Mouse (Mus musculus) T-helper 1 cell (primary cell): ENCODE data around the gene Trpc4ap.
"Not testable (repeated sequence)": the region's sequence is repeated elsewhere in the genome, so short reads cannot be mapped to it uniquely, and the experiment has no call there.

Source experiments
- in situ Hi-C: fragments of 300-600 bp; cut with MboI, MseI; formaldehyde crosslinking; loops from one replicate; pipeline ENCODE4 v1.15.1; 2025; ENCODE audit warnings: high pct_unique_total_duplicates

Gene Trpc4ap

DNA sequence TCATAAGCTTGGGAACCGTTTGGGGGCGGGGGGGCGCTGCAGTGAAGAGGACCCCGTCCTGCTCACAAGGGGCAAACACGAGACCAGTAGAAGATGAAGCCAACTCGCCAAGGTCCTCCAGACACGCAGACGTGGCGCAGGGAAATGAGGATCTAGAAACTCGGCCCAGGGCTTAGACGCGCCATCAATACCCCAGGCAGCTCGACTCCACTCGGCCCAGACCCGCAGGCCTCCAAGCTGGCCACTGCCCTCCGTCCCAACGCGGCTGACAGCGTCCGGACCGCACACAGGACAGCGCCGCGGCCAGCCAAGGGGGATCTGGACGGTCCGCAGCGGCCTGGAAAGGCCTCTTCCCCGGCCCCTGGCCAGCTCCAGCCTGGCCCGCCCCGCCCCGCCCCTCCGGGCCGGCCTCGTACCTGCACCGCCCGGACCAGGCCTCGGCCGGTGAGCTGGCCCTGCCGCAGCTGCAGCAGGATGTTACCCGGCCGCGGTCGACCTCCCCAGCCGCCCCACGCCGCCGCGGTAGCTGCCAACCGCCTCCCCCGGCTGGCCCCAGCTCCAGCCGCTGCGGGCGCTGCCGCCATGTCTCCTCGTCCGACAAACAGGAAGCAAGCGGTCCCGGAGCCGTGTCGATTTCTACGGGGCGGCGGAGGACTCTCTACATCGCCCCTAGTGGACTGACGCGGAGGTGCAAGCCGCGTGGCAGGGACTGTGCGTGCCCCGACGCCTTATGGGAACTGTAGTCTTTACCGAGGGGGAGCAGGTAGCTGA lies at the start of gene Trpc4ap:
Trpc4ap (minus strand) TSS at position 662 of the 771 bp plus-strand sequence.
- in situ Hi-C loops: no loop called here

DNA sequence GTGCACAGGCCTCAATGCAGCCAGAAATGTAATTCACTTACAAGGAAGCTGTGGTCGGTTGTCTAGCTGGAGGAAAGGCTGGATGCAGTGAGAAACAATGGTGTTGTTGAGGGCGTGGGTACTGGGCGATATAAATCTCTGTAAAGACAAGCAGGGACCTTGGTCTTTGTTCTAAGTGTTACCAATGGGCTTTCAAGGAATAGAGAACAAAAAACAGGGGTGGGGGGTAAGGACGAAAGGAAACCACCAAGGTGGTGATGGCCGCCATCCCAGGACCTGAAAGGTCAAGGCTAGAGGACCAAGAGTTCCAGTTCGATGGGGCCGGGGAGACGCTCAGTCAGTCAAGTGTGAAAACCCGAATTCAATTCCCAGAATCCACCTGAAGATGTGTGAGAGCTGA lies 45.6 kb upstream of the Trpc4ap start:
- in situ Hi-C loops: no loop called here

DNA sequence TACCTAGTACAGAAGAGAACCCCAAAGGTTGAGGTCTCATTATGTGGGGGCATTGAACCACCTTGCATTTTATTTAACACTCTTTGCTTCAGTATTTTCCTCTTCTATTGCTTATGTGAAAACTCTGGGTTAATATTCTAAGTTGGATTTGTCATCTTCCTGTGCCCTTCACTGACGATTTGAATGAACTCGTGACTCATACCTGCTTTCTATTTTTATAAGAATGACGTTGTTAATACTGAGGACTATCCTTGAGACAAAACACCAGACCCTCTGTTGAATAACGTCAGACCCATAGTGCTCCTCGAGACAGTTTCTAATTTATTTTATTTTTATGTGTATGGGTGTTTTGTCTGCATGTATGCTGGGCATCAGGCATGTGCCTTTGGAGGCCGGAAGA lies 44.8 kb upstream of the Trpc4ap start:
- in situ Hi-C loops: no loop called here

DNA sequence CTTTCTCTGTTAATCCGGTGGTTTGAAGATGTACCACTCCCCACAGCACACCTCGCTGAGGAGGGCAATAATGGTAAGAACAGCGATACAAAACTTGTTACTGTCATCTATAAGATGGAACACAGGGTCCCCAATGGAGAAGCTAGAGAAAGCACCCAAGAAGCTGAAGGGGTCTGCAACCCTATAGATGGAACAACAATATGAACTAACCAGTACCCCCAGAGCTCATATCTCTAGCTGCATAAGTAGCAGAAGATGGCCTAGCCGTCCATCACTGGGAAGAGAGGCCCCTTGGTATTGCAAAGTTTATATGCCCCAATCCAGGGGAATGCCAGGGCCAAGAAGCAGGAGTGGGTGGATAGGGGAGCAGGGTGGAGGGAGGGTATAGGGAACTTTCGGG lies 43.6 kb upstream of the Trpc4ap start, which contains the start of gene Gm17581:
Gm17581 (minus strand) TSS at position 101 of the 400 bp plus-strand sequence.
- in situ Hi-C loops: not testable (repeated sequence)

DNA sequence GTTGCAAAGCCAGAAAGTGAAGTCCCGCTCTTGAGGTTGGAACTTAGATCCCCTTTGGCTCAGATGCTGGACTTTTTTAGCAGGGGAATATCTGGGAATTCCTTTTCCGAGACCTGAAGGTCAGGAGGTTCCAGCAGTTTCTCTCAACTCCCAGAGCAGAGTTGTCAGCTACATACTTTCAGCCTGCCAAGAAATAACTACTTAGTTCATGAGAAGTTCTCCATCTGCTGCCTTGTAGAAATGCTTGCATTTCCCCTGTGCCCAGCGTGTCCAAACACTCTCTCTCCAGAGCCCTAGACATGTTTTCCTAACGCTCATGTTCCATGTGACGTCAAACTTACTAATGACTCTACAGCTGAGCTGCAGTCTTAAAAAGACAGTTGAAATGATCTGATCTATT lies 42.9 kb upstream of the Trpc4ap start:
- in situ Hi-C loops: no loop called here

DNA sequence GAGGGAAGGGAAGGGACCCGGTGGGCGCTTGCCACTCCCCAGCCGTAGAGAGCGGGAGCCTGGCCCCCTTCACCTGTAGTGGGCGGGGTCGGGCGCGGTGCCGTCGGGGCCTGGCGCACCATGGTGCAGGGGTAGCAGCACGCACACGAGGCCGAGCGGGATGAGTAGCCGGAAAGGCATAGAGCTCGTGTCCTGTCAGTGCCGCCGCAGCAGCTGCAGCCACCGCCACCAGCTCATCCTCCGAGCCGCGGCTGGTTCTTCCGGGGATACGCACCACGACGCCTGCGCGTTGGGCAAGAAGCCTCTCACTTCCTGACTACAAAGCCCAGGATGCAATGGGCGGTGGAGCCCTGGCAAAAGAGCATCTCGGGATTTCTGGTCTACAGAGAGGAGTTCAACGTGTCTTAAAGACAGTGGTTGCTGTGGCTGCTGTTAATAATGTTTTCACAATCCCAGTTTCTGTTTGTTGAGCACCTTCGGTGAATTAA lies 37.0 kb upstream of the Trpc4ap start, which contains the start of gene Edem2:
Edem2 (minus strand) TSS at position 318 of the 488 bp plus-strand sequence.
- in situ Hi-C loops: no loop called here

DNA sequence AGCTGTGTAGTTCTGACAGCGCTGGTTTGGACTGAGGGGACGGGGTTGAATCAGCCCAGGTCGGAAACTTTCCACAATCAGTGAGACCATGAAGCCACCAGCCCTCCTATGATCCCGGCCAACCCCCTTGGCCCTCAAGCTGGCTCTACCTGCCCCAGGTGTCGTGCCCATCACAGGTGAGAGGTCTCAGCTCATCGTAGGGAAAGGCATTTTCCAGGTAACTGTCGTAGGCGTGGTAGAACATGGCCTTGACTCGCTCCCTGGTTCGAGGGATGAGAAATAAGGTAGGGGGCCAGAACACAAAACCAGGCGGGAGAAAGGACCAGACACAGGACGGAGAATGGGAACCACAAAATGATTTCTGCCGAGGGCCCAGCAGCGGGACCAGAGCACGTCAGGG lies 36.6 kb upstream of the Trpc4ap start:
- in situ Hi-C loops: no loop called here

DNA sequence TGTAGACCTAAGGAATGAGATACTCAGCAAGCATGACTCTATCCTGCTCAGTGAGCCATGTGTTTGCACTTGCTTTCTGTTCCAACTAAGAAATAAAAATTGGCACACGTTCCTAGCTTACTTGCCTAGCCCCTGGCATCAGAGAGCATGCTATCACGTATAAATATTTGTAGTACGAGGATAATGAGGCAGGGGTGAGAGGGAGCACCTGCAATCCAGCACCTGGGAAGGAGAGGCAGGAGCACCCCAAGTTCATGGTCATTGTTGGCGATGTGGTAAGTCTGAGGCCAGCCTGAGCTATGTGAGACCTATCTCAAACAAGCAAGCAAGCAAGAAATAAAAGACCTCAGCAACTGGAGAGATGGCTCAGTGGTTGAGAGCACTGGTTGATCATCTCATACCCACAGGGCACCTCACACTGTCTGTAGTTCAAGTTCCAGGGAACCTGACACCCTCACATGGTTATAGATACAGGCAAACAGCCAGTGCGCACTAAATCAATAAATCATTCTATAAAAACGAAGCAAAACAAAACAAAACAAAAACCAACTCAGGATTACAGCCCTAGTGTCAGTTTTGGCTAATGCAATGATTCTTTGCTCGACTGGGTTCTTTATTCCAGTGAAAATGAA lies 35.7 kb upstream of the Trpc4ap start:
- in situ Hi-C loops: no loop called here

DNA sequence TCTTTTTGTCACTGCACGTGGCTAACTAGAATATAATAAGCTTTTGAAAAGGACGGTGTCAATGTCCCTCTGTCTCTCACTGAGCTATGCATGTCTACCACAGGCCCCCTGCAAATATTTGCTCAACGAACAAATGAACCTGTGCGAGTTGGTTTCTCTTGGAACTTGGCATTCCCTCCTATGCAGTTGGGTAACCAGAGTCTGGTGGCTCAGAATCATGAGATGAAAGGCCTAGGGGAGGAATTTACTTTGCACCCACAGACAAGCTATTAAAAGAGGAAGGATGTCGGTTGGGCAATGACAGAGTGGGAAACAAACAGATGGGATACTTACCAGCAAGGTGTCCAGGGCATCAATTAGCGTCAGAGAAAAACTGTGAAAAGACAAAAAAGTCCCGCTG lies 34.1 kb upstream of the Trpc4ap start:
- in situ Hi-C loops: no loop called here

DNA sequence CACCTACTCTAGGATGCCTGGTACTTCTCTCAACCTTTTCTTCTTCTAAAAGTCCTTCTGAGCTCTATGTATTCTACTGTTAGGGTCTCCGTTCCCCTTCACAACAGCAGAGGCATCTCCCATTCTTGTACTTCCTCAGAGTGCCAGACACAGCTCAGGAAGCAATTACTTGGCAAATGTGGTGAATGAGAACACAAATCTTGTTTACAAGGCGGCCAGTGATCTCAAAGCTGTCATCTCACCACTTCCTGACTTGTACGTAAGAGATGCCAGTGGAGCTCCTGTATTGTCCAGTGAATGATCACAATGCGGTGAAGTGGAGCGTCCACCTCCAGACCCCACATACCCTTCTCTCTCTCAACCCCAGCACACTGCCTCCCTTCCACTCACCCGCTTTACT lies 32.3 kb upstream of the Trpc4ap start:
- in situ Hi-C loops: no loop called here

DNA sequence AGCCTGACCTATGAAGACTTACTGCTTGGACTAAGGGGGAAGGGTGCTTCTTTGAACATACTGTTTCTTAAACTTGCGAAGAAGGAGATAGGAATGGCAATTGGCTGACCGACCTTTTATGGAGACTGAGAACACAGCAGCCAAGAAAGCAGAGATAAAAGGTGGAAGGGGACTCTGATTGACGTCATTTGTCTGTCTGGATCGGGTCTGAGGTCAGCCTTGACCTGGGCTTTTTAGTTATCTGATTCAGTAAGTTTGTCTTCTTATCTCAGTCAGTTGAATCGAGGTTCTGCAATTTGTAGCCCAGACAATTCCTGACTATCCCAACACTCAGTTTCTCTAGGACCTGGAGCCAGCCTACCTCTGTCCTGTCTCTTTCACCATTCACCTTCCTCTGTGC lies 31.9 kb upstream of the Trpc4ap start:
- in situ Hi-C loops: no loop called here

DNA sequence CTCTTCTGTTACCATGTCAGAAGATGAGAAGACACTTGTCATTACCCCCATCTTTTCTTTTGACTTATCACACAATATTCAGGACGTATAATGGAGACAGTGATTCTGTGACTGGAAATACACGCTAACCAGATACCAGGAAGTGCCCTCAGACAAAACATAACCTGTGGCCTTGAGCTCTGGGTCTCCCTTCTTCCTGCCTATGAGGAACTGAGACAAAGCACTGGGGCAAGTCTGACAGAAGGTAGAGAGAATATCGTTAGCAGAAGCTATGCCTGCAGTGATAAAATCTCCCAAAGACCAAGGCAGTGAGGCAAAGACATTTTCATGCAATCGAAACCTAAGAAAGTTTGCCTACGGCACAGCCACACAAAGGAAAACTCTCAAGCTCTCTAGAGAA lies 28.4 kb upstream of the Trpc4ap start:
- in situ Hi-C loops: no loop called here

DNA sequence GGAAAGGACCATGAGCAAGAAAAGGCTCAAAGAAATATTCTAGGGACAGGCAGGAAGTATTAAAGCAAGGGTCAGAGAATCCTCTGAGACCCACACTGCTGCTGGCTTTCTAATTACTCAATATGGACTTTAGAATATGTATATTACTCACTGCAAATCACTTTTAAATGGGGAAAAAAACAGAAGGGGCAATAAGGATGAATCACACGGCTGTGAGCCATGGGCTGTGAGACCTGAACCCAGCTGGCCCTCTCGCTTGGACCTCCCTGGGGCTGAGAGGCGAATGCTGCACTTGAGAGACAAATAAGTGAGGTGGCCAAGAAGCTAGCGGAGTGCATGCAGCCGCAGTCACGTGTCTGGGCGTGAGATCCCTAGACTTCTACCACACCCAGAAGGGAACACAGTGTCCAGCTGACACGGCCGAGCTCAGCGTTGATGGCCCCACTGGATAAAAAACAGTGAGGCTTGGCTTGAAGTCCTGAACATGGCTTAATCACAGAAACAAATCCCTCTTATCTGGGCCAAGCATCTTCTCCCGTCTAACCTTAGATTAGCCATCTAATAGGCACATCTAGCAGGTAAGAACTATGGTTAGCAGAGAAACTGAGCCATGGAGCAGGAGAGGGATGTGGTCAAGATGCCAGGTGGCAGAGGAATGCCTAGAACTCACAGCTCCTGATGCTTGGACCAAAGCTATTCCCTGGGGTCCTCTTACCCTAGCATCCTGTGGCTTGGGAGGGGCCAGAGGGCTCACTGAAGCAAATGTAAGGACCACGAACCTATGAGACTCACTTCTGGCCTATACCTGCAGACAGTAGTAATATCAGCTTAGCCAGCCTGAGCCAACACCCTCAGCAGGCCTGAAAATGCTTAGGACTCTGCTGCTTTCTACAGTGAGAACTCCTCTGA lies 25.2 kb upstream of the Trpc4ap start:
- in situ Hi-C loops: loop anchor here (5.0 to 10.0 kb wide), 2 partner anchors 743 to 940 kb away; no protein-coding TSS in a partner anchor

DNA sequence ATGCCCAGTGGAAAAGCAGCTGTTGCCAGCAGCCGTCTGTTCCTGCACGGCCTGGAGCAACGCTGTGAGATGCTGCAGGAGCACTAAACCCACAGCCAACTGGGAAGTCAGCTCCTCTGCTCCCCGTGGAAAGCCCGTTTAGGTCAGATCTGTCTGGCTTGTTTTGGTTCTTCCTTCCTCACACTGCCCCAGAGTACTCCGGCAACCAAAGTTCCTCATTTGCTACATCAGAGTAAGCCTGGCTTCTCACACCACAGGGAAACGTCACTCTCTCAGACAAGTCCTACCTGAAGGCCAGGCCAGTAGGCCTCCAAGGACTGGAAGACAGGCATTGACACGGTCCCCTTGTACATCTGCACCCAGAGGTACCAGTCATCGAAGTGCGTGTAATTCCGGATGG lies 18.4 kb upstream of the Trpc4ap start:
- in situ Hi-C loops: loop anchor here (10.0 kb wide), 1 partner anchor 736 kb away; no protein-coding TSS in a partner anchor

DNA sequence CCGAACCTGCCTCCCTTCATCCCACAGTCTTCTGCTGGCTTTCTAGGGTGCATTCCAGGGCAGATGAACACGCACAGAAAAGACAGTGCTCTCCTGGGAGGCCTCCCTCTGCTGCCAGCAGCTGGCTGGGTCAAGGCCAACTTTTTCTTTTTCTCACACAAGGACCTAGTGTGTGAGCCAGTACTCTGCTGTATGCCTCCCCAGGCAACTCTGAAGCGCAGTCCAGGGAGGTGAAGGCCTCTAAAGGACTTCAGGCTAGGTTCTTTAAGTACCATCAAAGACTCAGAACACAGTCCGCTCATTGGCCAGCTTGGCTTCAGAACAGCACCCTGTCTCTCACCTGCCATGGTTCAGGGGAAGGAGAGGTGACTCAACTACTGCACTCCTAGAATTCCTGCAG lies 15.1 kb upstream of the Trpc4ap start:
- in situ Hi-C loops: no loop called here

DNA sequence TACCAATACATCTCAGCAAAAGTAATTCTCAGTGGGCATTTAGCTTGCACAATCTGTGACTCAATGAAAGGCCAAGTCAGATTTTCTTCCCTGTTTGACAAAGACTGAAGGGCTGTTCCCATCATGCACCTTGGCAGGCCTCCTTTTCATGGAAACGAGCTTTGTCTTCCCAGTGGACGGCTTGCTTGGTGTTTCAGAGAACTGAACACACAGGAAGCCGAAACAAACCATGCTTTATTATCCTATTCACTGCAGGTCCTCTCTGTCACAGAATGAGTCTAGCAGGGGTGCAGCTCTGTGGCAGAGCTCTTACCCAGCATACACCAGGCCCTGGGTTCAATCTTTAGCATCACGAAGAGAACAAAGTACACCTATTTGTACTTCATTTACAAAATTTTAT lies 11.4 kb upstream of the Trpc4ap start:
- in situ Hi-C loops: no loop called here

DNA sequence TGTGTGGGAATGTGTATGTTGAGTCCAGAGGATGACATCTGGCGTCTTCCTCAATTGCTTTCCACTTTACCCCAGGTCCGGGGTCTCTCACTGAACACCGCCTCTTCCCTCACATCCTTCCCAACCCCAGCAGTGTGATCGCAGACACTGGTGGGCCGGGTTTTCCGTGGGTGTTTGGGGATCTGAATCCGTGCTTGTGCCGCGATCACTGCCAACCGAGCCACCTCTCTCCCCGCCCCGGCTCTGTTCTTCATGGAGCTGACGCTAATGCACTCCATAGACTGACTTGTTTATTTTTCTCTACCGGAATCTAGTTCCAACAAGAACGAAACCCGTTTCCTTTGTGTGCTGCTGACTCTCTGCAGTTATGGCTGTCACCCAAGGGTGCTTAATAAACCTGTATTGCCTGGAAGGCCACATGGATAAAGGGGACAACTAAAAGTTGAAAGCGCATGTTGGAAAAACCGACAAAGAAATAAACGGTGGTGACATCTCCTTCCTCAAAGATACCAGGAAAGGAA lies 9.3 kb upstream of the Trpc4ap start:
- in situ Hi-C loops: no loop called here

DNA sequence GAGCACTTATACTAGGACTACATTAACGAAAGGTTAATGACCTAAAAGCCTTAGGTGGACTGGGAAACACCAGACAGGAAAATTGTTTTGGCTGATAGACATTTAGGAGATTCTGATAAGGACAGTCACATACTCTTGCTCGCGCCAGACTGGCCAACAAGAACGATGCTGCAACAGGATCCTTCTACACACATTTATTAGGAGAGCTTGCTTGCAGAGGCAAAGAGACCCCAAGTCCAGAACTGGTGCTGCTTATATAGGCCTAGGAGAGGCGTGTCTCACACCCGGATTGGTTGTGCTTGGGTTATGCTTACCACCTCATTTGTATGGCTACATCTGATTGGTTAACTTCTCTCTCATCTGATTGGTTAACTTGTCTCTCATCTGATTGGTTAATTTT lies 6.3 kb upstream of the Trpc4ap start:
- in situ Hi-C loops: not testable (repeated sequence)

DNA sequence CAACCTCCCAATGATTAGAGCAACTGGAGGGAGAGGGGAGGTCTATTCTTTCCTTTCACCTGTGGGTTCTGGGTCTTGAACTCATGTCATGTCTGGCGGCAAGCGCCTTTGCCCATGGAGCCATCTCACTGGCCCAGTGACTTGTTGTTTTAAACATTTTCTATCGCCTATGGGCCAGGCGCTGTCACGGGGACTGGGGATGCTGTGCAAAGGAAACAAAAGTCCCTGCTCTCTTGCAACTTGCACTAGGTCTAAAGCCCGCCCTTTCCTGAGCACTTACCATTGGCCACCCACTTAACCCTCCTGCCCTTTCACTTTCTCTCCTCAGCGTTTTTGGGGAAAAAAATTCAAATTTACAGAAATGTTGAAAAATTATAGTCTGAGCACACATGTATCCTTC lies 4.7 kb upstream of the Trpc4ap start:
- in situ Hi-C loops: no loop called here

DNA sequence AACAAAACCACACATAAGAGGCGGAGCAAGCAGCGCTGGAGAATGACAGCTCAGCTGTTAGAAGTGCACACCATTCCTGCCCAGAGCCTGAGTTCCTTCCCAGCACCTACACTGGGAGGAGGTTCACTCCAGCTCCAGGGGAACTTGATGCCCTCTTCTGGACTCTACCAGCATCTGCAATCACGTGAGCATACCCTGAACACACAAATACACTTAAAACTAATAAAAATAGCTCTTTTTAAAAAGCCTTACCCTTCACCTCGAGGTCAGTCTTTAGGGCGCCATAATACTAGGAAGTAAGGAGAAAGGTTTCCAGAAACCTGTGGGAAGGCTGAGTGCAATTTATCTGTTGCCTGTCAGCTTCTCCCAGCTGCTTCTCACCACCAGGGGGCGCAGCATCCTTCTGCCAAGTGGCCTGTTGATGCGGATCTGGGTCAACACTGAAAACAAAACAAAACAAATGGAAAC lies 3.9 kb upstream of the Trpc4ap start:
- in situ Hi-C loops: no loop called here

DNA sequence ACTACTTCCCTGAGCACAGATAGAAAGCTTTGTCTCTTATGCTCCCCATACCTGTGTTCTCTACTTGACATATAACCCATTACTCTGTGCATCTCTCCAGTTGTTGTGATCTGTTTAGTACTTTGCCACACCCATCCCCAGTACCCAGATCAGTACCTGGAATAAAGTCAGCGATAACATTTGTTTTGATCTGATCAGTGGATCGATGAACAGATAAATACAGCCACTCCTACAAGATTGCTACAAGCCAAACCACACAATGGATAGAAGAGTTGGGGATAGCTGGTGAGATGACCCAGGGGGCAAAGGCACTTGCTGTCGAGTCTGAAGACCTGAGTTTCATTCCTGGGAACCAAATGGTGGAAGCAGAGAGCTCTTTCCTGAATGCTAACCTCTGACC lies 3.1 kb upstream of the Trpc4ap start:
- in situ Hi-C loops: no loop called here

DNA sequence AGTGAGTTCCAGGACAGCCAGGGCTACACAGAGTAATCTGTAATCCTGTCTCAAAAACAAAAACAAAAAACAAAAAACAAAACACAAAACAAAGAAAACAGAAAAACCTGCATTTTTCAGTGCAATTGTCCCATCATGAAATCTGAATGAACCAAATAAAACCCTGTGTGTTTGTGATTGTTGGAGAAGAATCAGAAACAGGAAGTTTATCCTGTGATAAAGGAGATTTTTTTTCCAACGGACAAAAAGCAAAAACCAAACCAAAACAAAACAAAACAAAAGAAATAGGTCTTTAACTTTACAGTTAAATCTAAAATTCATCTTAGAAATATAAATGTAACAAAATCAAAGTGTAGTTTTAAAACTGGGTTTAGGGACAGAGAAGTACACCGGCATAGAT lies 2.4 kb upstream of the Trpc4ap start:
- in situ Hi-C loops: no loop called here
